Comparison of ENCODE assay signal across 7 mouse cellular contexts in genomic region chr3:68615042-68615810, GRCm38 (mm10).
DNase-seq lines count a peak whose midpoint lies in the region; ATAC-seq and TF ChIP-seq lines count a peak whose summit lies in the region.

No protein-coding gene starts in this region.

- no peak overlapping the region for H3K9ac ChIP-seq in liver, adult 2 months (ENCODE audit: low read depth, low read length)
- no peak overlapping the region for H3K9ac ChIP-seq in embryonic facial prominence, embryonic 11.5 days (replicated peaks; ENCODE audit: low read length)

- no peak overlapping the region for H3K27ac ChIP-seq in liver, adult 2 months (replicated peaks; ENCODE audit: insufficient read depth, low read depth, low read length)
- H3K27ac ChIP-seq in embryonic facial prominence, embryonic 11.5 days (replicated peaks; ENCODE audit: low read depth, low read length) = no peak overlapping the region
- H3K27ac ChIP-seq in limb, embryonic 10.5 days = 0 out of 2 replicates have a peak overlapping the region, but pooled peaks have one; percentile 5

- no peak overlapping the region for H3K4me2 ChIP-seq in embryonic facial prominence, embryonic 11.5 days (ENCODE audit: low read depth, low read length)

- no peak overlapping the region for H3K4me3 ChIP-seq in liver, adult 2 months (ENCODE audit: insufficient read depth, low read depth, low read length)
- no peak overlapping the region for H3K4me3 ChIP-seq in embryonic facial prominence, embryonic 11.5 days (ENCODE audit: low read depth, low read length)
- H3K4me3 ChIP-seq in limb, embryonic 10.5 days = no peak overlapping the region

- DNase-seq in liver, adult 2 months (ENCODE audit: extremely low read depth, low read depth, low spot score) = peak; percentile 30
- no peak for DNase-seq in liver
- DNase-seq in Patski (ENCODE audit: low read depth, low spot score) = peak; percentile 46
- DNase-seq in embryonic facial prominence, embryonic 11.5 days (ENCODE audit: low spot score) = peak; percentile 69
- no peak for DNase-seq in limb, embryonic 10.5 days (ENCODE audit: low spot score)
- peak; percentile 13 for DNase-seq in retina, adult 2 months (ENCODE audit: low read depth, low spot score)
- DNase-seq in frontal cortex, postnatal 36 days (ENCODE audit: low spot score in 2 of 2) = no peak

- POLR2A ChIA-PET in Patski (lab: Charles Lee) = interaction anchor here (1.4 kb wide), 1 partner anchor 12 kb away, joined by 4 read pairs; no protein-coding TSS in a partner anchor

- TF ChIP-seq POLR2A in liver, adult 2 months (IDR thresholded peaks at IDR 0.05; ENCODE audit: extremely low read depth, insufficient read depth, low read length) = no peak

- CTCF ChIA-PET in Patski (lab: Charles Lee) = interaction anchor here (0.9 to 11.9 kb wide), 18 partner anchors 10 to 559 kb away, joined by 3 to 115 read pairs (median 4); no protein-coding TSS in a partner anchor

- H3K9me3 ChIP-seq in embryonic facial prominence, embryonic 11.5 days (replicated peaks; ENCODE audit: control insufficient read depth, low read length) = no peaks in the 10 kb centered on the region
- no peaks in the 10 kb centered on the region for H3K9me3 ChIP-seq in limb, embryonic 10.5 days (replicated peaks)

- no peak for TF ChIP-seq CTCF in liver, adult 2 months (IDR thresholded peaks at IDR 0.05; ENCODE audit: low read depth, low read length)
- TF ChIP-seq CTCF in Patski (IDR thresholded peaks at IDR 0.05) = peak; percentile 73

- H3K4me1 ChIP-seq in liver, adult 2 months (ENCODE audit: control insufficient read depth, insufficient read depth, low read length) = no peaks in the 10 kb centered on the region
- no peaks in the 10 kb centered on the region for H3K4me1 ChIP-seq in embryonic facial prominence, embryonic 11.5 days (ENCODE audit: control insufficient read depth, insufficient read depth, low read length)
- H3K4me1 ChIP-seq in limb, embryonic 10.5 days = peaks cover 4% of the 10 kb centered on the region; the same call in 1 of the 2 replicates

- peak; percentile 17 for ATAC-seq in Patski
- ATAC-seq in embryonic facial prominence, embryonic 11.5 days (replicated peaks; ENCODE audit: insufficient number of reproducible peaks, low FRiP score, low TSS enrichment, low read depth) = 0 out of 2 replicates have a peak, but pooled peaks have one; percentile 29

- in situ Hi-C loops in Patski (cut with MboI; ENCODE audit: low pct_unique_long_range_greater_than_20kb) = loop anchor here (10.0 kb wide), 1 partner anchor 100 kb away; no protein-coding TSS in a partner anchor

- 58% methylated on average over 10 of the region's 10 CpGs for WGBS in liver, adult 2 months
- 70% methylated on average over 10 of the region's 10 CpGs for WGBS in embryonic facial prominence, embryonic 11.5 days
- WGBS in limb, embryonic 10.5 days = 82% methylated on average over 10 of the region's 10 CpGs

- H3K36me3 ChIP-seq in liver, adult 2 months (ENCODE audit: control insufficient read depth, insufficient read depth, low read length) = no peaks in the 10 kb centered on the region
- no peaks in the 10 kb centered on the region for H3K36me3 ChIP-seq in embryonic facial prominence, embryonic 11.5 days (replicated peaks; ENCODE audit: control insufficient read depth, insufficient read depth, low read depth, low read length)
- H3K36me3 ChIP-seq in limb, embryonic 10.5 days = 0 out of 2 replicates have a peak, but pooled peaks cover 3% of the 10 kb centered on the region

- H3K79me2 ChIP-seq in liver, adult 2 months (ENCODE audit: control insufficient read depth, insufficient read depth, low read length) = no peaks in the 10 kb centered on the region

- H3K27me3 ChIP-seq in liver, adult 2 months (ENCODE audit: control insufficient read depth, insufficient read depth, low read length) = no peaks in the 10 kb centered on the region
- H3K27me3 ChIP-seq in Patski = no peaks in the 10 kb centered on the region
- H3K27me3 ChIP-seq in embryonic facial prominence, embryonic 11.5 days (ENCODE audit: control insufficient read depth, insufficient read depth, low read length) = no peaks in the 10 kb centered on the region
- no peaks in the 10 kb centered on the region for H3K27me3 ChIP-seq in limb, embryonic 10.5 days (ENCODE audit: low read depth, poor library complexity, severe bottlenecking)

Comparison
In these comparisons a context has a peak if more than half of its experiments do, and no peak if none do; other contexts are left out.
1. DNase-seq: peak in liver, adult 2 months (single experiment), Patski (single experiment), embryonic facial prominence, embryonic 11.5 days (single experiment) and retina, adult 2 months (single experiment); none in liver (single experiment), limb, embryonic 10.5 days (single experiment) and frontal cortex, postnatal 36 days (0 of 2).